Mouse (Mus musculus) liver, embryonic 12.5 days (tissue): Measurements from ENCODE around the gene Rab31. TPM values are rescaled to one million over a fixed set of nuclear protein-coding genes. Genes with fewer than 3 reads are reported as not detected.

Experiments used
- ATAC-seq: fragments of 200-750 bp; cut with Nextera tagmentation; 2 replicates; pipeline ENCODE4 v1.8.0; 2017; ENCODE audit warnings: moderate number of reproducible peaks, mild to moderate bottlenecking, moderate library complexity
- H3K27ac ChIP-seq: fragments of 300-500 bp; sonication (generic); 2 replicates; pipeline ENCODE4 v1.5.1; 2016; ENCODE audit warnings: mild to moderate bottlenecking
- H3K27me3 ChIP-seq: fragments of 300-500 bp; sonication (generic); replicated peaks from 2 replicates; pipeline ENCODE4 v1.6.1; 2016; ENCODE audit warnings: mild to moderate bottlenecking, moderate library complexity
- H3K36me3 ChIP-seq: fragments of 300-500 bp; sonication (generic); 2 replicates; pipeline ENCODE4 v1.6.1; 2016; ENCODE audit warnings: mild to moderate bottlenecking, moderate library complexity
- H3K4me1 ChIP-seq: fragments of 300-500 bp; sonication (generic); 2 replicates; pipeline ENCODE4 v1.6.1; 2016
- H3K4me2 ChIP-seq: fragments of 300-500 bp; sonication (generic); 2 replicates; pipeline ENCODE4 v1.6.1; 2016; ENCODE audit warnings: mild to moderate bottlenecking, moderate library complexity
- H3K4me3 ChIP-seq: fragments of 300-500 bp; sonication (generic); 2 replicates; pipeline ENCODE4 v1.5.1; 2016; ENCODE audit warnings: mild to moderate bottlenecking, moderate library complexity
- H3K9ac ChIP-seq: fragments of 300-500 bp; sonication (generic); 2 replicates; pipeline ENCODE4 v1.6.1; 2016; ENCODE audit warnings: mild to moderate bottlenecking, moderate library complexity
- H3K9me3 ChIP-seq: fragments of 300-500 bp; sonication (generic); replicated peaks from 2 replicates; pipeline ENCODE4 v1.6.1; 2016; ENCODE audit warnings: mild to moderate bottlenecking, moderate library complexity
- WGBS: fragments of 180-500 bp; shearing (Covaris S2); methylation state at CpG from one replicate; pipeline ENCODE4 v1.1.7; 2016; ENCODE audit not compliant: insufficient replicate concordance; 5-methylcytosine and 5-hydroxymethylcytosine counted together
- polyA plus RNA-seq: library from polyadenylated mRNA; unstranded; fragments of >200 nt; fragmentation: Nextera tagmentation; extraction: Ambion mirVana; gene quantifications from 2 replicates; pipeline ENCODE4 v1.2.1, GENCODE M21; 2016

The Rab31 gene
- 7.0 and 7.7 TPM in 2 replicates for polyA plus RNA-seq

DNA sequence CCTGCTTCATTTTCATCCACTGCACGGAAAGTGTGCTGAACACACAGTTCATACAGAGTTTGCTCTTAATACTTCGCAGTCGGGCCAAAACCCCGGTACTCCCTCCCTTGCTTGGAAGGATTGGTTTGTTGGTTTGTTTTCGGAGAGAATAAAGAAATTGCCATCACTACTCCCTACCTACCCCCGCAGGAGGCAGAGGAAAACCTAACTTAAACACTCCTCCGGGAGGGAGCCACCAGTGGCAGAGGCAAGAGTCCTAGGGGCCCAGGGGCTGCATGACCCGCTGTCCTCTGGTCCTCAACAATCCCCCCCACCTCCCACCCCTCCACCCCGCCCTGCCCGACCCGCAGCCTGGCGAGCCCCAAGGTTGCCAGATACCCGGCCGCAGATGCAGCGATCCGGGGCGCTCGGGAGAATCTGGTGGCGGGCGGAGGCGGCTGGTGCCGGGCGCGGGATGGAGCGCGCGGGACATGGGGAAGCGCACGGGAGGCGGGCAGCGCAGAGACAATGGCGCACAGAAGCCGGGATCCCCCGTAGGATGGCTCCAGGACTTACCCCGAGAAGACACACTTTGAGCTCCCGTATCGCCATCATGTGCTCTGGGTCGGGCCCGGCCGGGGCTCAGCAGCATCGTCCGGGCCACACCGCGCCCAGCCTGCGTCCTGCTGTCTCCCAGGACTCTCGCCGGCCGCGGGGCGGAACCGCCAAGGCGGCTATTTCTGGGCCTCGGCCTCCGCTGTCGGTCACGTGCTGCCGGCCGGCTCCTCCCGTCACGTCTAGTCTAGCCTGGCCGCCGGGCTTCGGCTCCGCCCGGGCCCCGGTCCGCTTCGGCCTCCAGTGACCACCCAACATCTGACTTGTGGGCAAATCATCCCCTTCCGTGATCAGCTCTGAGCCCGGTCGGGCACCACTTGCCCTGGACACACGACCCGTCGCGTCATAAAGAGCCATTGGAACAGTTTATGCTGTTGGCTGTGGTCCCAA lies at the start of gene Rab31:
Gene Rab31 (minus strand): TSS at position 802 of the 984 bp plus-strand sequence.
- Histone ChIP-seq H3K4me2 (peak within 1 kb of the TSS; percentile 83), H3K4me3 (peak within 1 kb of the TSS; percentile 60), H3K27ac (no peak within 1 kb of the TSS), H3K36me3 (no peaks in the 10 kb centered on the region), H3K4me1 (peaks cover 44% of the 10 kb centered on the region), H3K9ac (peak within 1 kb of the TSS; percentile 34), H3K27me3 (peaks cover 50% of the 10 kb centered on the region), H3K9me3 (no peaks in the 10 kb centered on the region)
- 1% methylated on average over 75 of the region's 75 CpGs for WGBS
- peak; percentile 42 for ATAC-seq

DNA sequence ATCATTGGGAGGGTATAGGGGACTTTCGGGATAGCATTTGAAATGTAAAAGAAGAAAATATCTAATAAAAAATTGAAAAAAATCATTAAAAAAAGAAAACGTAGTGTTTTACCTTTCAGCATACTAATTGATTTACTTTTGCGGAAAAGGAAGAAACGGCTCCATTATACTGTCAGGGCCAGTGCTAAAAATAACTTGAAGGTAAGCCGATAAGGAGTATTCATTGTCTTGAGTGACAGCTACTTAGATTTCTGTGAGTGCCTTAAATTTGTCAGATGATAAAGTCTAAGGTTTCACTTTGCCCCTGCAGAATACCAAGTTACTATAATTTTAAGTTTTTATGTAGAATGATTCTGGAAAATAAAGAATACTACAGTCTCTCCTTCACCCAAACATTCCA lies 47.6 kb upstream of the Rab31 start:
- no peak overlapping the region for H3K27ac ChIP-seq
- ATAC-seq, result no peak
- no peak overlapping the region for H3K4me2 ChIP-seq
- H3K4me3 ChIP-seq, result no peak overlapping the region
- WGBS, result 76% methylated on average over 5 of the region's 5 CpGs
- H3K36me3 ChIP-seq, result peaks cover 80% of the 10 kb centered on the region
- no peak overlapping the region for H3K9ac ChIP-seq
- H3K27me3 ChIP-seq, result no peaks in the 10 kb centered on the region
- H3K4me1 ChIP-seq, result no peaks in the 10 kb centered on the region
- no peaks in the 10 kb centered on the region for H3K9me3 ChIP-seq

DNA sequence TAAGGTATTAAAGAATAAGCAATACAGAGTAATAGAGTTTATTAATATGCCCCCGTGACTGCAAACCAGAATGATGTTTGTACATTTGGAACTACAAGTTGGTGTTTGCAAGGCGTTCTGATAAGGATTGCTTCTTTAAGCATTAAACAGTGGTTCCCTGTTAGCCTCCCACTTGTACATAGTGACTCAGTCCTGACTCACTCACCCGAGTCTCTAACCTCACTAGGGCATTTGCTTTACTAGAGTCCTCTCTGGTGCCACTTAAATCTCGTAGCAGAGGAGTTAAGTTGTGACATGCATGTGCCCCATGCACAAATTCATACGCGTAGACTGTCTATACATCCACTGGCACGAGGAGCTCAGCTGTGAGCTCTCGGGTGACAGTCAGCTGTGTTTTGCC lies 41.2 kb upstream of the Rab31 start:
- Histone ChIP-seq H3K4me3 (no peak overlapping the region), H3K36me3 (peaks cover 76% of the 10 kb centered on the region), H3K9me3 (no peaks in the 10 kb centered on the region), H3K4me1 (no peaks in the 10 kb centered on the region), H3K9ac (no peak overlapping the region), H3K4me2 (no peak overlapping the region), H3K27ac (no peak overlapping the region), H3K27me3 (no peaks in the 10 kb centered on the region)
- no peak for ATAC-seq
- WGBS, result 84% methylated on average over 8 of the region's 8 CpGs

DNA sequence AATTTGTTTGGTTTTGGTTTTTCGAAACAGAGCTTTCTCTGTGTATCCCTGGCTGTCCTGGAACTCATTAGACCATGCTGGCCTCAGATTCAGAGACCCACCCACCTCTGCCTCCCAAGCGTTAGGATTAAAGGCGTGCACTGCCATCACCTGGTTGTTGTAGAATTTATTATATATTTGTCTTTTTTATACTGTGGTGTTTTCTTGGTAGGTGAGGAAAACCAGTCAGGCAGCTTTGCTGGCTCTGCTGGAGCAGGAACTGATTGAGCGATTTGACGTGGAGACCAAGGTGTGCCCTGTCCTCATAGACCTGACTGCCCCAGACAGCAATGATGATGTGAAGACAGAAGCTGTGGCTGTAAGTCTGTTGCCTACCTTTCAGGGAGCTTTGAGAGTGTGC lies 38.5 kb upstream of the Rab31 start:
- no peak overlapping the region for H3K4me2 ChIP-seq
- no peaks in the 10 kb centered on the region for H3K9me3 ChIP-seq
- peaks cover 53% of the 10 kb centered on the region for H3K36me3 ChIP-seq
- no peaks in the 10 kb centered on the region for H3K4me1 ChIP-seq
- no peak overlapping the region for H3K4me3 ChIP-seq
- H3K27me3 ChIP-seq, result no peaks in the 10 kb centered on the region
- ATAC-seq, result no peak
- 80% methylated on average over 5 of the region's 5 CpGs for WGBS
- no peak overlapping the region for H3K9ac ChIP-seq
- H3K27ac ChIP-seq, result no peak overlapping the region

DNA sequence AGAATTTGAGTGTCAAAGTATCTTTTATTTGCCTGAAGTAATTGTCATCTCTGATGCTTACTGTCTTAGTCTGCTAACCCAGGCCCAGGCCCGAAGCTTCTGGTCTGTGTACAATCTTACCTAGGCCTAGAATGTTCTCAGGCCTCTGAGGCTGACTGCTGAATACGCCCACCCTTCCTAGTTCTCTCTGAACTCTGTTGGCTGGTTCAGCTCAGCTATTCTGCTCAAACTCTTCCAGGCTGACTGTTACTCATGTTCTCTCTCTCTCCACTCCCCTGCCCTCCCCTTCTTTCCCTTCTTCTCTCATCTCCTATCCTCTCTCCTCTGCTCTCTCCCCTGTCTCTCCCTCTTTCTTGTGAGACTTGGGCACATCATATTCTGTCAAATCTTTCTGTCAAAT lies 33.9 kb upstream of the Rab31 start:
- Histone ChIP-seq H3K27me3 (no peaks in the 10 kb centered on the region), H3K4me2 (no peak overlapping the region), H3K4me1 (no peaks in the 10 kb centered on the region), H3K9ac (no peak overlapping the region), H3K27ac (no peak overlapping the region), H3K36me3 (peaks cover 33% of the 10 kb centered on the region), H3K4me3 (no peak overlapping the region), H3K9me3 (no peaks in the 10 kb centered on the region)
- no peak for ATAC-seq
- 86% methylated on average over 2 of the region's 2 CpGs for WGBS

DNA sequence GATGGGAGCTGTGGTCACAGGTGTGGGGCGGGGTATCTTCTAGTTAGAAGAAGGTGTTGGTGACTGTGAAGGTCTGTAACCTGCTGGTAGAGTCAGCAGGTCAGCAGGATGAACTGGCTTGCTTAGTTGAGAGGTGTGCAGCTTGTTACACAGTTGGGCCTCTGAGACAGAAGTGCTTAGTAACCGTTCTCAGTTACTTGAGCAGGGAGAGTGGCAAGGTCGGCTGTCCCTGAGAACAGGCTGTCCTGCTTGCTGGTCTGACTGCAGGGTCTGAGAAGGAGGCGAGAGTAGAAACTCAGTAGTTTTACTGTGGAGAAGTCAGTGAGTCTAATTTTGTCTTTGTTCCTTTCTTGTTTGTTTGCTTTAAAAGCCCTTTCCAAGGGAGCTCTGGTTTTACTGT lies 33.4 kb upstream of the Rab31 start:
- H3K9me3 ChIP-seq, result no peaks in the 10 kb centered on the region
- H3K27me3 ChIP-seq, result no peaks in the 10 kb centered on the region
- H3K9ac ChIP-seq, result no peak overlapping the region
- no peak overlapping the region for H3K4me3 ChIP-seq
- H3K36me3 ChIP-seq, result peaks cover 29% of the 10 kb centered on the region
- ATAC-seq, result no peak
- H3K4me2 ChIP-seq, result no peak overlapping the region
- no peaks in the 10 kb centered on the region for H3K4me1 ChIP-seq
- no peak overlapping the region for H3K27ac ChIP-seq
- 75% methylated on average over 4 of the region's 4 CpGs for WGBS

DNA sequence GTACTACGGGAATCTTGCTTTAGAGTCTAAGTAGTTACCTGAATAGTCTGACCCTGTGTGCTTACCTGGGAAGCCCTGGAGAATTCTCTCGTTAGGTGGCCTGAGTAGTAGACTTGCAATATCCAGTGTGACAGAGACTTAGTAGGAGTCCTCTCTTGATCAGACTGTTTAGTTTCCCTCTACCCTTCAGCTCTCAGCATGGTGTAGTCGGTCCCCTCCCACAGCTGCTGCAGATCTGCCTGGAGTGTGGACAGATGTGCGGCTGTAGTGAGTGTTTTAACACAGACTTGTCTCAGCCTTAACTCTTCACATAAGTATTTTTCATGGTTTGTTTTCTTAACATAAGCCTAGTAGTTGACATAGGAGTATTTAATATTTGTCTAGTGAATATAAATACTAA lies 29.5 kb upstream of the Rab31 start:
- Histone ChIP-seq H3K4me2 (no peak overlapping the region), H3K4me1 (peaks cover 26% of the 10 kb centered on the region), H3K4me3 (no peak overlapping the region), H3K36me3 (peaks cover 20% of the 10 kb centered on the region), H3K9me3 (no peaks in the 10 kb centered on the region), H3K9ac (no peak overlapping the region), H3K27me3 (no peaks in the 10 kb centered on the region), H3K27ac (no peak overlapping the region)
- 68% methylated on average over 4 of the region's 4 CpGs for WGBS
- ATAC-seq, result no peak

DNA sequence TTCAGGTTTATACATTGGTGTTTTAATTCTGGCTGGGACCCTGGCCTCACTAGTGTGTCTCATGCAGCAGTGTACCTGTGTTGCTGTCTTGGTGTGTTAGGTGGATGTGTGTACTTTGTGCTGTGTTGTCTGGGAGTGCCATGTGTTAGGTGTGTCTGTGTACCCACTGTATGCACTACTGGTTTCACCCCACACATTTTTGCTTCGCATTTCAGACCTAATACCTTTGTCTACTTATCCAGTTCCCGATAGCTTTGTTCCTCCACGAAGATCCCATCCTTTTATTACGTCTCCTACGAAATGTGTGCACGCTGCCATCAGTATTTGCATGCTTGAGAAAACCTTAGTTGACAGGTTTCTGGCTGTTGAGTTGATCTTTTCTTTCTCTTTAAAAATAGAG lies 27.9 kb upstream of the Rab31 start:
- Histone ChIP-seq H3K27me3 (no peaks in the 10 kb centered on the region), H3K36me3 (peaks cover 21% of the 10 kb centered on the region), H3K4me1 (peaks cover 26% of the 10 kb centered on the region), H3K27ac (no peak overlapping the region), H3K9ac (no peak overlapping the region), H3K4me3 (no peak overlapping the region), H3K4me2 (no peak overlapping the region), H3K9me3 (no peaks in the 10 kb centered on the region)
- no peak for ATAC-seq
- 88% methylated on average over 6 of the region's 6 CpGs for WGBS

DNA sequence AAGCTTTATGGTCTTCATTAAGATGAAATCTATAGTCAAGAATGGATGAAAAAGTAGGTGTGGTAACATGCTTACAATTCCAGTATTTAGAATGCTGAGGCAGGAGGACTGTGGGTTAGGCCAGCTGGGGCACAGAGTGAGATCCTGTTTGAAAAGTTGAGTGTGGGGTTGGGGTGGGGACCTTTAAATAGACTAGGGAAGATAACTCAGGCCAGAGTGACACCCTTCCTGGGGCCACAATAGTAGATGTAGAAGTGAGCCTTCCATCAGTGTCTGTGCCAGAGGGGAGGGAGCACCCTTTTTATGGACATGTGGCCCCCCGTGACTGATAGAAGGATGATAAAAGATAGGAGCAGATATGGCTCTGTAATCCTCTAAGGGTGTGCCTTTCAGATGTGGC lies 26.8 kb upstream of the Rab31 start:
- H3K36me3 ChIP-seq, result peaks cover 24% of the 10 kb centered on the region
- peak; percentile 54; the same call in 1 of the 2 replicates for ATAC-seq

DNA sequence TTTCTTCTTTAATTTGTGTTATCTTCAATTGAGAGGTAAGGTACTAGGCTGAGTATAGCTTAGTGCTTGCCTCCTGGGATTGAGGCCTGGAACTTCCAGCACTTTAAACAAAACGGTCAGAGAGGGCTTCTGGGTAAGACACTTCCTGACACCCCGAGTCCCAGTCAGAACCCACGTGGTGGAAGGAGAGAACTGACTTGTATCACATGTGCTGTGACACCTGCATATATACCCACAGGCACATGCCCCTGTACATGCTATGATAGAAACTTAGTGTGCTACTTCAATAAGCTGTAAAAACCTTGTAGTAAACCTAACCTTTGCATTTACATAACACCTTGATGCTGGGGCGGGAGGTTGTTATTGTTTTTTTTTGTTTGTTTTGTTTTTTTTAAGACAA lies 25.9 kb upstream of the Rab31 start:
- Histone ChIP-seq H3K27ac (no peak overlapping the region), H3K4me1 (peaks cover 33% of the 10 kb centered on the region), H3K9me3 (no peaks in the 10 kb centered on the region), H3K9ac (no peak overlapping the region), H3K4me3 (no peak overlapping the region), H3K4me2 (no peak overlapping the region), H3K36me3 (peaks cover 23% of the 10 kb centered on the region), H3K27me3 (no peaks in the 10 kb centered on the region)
- WGBS, result 46% methylated on average over 4 of the region's 4 CpGs
- no peak for ATAC-seq

More for the DNA sequence above, 26.8 kb upstream of the Rab31 start:
- Histone ChIP-seq H3K27ac (no peak overlapping the region), H3K4me2 (0 out of 2 replicates have a peak overlapping the region, but pooled peaks have one; percentile 18), H3K27me3 (no peaks in the 10 kb centered on the region), H3K9me3 (no peaks in the 10 kb centered on the region), H3K4me1 (peaks cover 31% of the 10 kb centered on the region), H3K9ac (peak overlapping the region; percentile 12; the same call in 1 of the 2 replicates), H3K4me3 (no peak overlapping the region)
- 39% methylated on average over 1 of the region's 1 CpGs for WGBS

DNA sequence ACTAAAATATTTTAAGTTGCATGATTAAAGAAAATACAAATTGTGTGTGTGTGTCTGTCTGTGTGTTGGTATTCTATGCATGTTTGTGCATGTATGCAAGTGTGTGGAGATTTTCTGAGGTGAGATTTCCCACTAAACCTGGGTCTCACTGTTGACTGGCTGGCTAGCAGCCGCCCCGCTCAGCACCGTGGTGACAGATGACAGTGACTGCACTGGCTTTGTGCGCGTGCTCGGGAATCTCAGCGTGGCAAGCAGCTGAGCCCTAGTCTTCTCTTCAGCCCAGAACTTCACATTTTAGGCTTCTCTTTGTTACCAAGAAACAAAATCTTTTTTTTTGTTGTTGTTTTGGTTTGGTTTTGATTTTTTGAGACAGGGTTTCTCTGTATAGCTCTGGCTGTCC lies 23.5 kb upstream of the Rab31 start:
- Histone ChIP-seq H3K27me3 (no peaks in the 10 kb centered on the region), H3K9ac (no peak overlapping the region), H3K36me3 (peaks cover 16% of the 10 kb centered on the region), H3K9me3 (no peaks in the 10 kb centered on the region), H3K4me2 (no peak overlapping the region), H3K27ac (no peak overlapping the region), H3K4me3 (no peak overlapping the region), H3K4me1 (peaks cover 33% of the 10 kb centered on the region)
- ATAC-seq, result no peak
- 83% methylated on average over 7 of the region's 7 CpGs for WGBS

DNA sequence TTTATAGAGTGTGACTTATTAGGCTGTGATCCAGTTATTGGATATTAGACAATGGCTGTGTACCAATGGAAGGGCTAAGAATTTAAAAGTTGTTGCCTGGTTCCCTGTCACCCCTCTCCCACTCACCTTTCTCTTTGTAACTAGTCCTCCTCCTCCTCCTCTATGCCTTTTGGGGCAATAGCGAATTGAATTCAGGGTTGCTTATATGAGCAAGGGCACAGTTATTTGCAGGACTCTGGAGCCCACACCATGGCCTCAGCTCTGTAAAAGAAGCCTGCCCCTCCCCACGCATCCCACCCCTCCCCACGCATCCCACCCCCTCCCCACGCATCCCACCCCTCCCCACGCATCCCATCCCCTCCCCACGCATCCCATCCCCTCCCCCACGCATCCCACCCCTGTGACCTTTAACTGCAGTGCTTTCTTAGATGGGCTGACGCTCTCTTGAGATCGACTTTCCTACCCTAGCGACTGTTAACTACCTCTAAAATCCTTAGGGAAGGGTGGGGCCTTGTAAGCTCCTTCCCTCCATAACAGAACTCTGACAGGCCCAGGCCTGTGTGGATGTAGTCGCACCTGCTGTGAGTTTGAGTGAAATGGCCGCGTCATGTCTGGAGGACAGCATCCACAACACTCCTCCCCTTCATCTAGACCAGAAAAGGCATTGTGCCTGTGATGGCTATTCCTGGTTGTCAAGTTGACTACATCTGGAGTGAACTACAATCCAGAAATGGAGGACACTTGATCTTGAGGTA lies 21.7 kb upstream of the Rab31 start:
- no peak overlapping the region for H3K4me3 ChIP-seq
- no peaks in the 10 kb centered on the region for H3K9me3 ChIP-seq
- H3K4me1 ChIP-seq, result peaks cover 22% of the 10 kb centered on the region
- 76% methylated on average over 13 of the region's 13 CpGs for WGBS
- H3K27me3 ChIP-seq, result no peaks in the 10 kb centered on the region
- ATAC-seq, result no peak
- no peak overlapping the region for H3K9ac ChIP-seq
- no peak overlapping the region for H3K27ac ChIP-seq
- H3K36me3 ChIP-seq, result peaks cover 16% of the 10 kb centered on the region
- H3K4me2 ChIP-seq, result no peak overlapping the region
